Mouse (Mus musculus) forebrain, embryonic 14.5 days (tissue): ENCODE measurements at regions not wholly inside any gene's neighbourhood (a gene's known extent, or its start where the extent isn't known, plus 50 kb on each side); places are given as distances from the start of the nearest gene placed in this dataset.

Experiments
- ATAC-seq: fragments of 200-750 bp; cut with Nextera tagmentation; 2 replicates; pipeline ENCODE4 v1.8.0; 2017; ENCODE audit warnings: mild to moderate bottlenecking, moderate library complexity
- DNase-seq: peaks from one replicate; pipeline ENCODE4 v3.0.0-alpha.2; 2015; ENCODE audit warnings: low spot score
- H3K27ac ChIP-seq: fragments of 300-500 bp; sonication (generic); 2 replicates; pipeline ENCODE4 v1.5.1; 2014; ENCODE audit warnings: low read depth, mild to moderate bottlenecking, control low read depth, low read length, moderate library complexity
- H3K27me3 ChIP-seq: fragments of 300-500 bp; sonication (generic); replicated peaks from 2 replicates; pipeline ENCODE4 v1.6.1; 2014; ENCODE audit warnings: low read length, control low read depth, mixed read lengths; ENCODE audit not compliant: control insufficient read depth, insufficient read depth
- H3K36me3 ChIP-seq: fragments of 300-500 bp; sonication (generic); 2 replicates; pipeline ENCODE4 v1.6.1; 2014; ENCODE audit warnings: low read length, control low read depth; ENCODE audit not compliant: control insufficient read depth, insufficient read depth
- H3K4me1 ChIP-seq: fragments of 300-500 bp; sonication (generic); 2 replicates; pipeline ENCODE4 v1.6.1; 2014; ENCODE audit warnings: antibody characterized with exemption, low read length, control low read depth; ENCODE audit not compliant: control insufficient read depth, insufficient read depth
- H3K4me2 ChIP-seq: fragments of 300-500 bp; sonication (generic); 2 replicates; pipeline ENCODE4 v1.6.1; 2014; ENCODE audit warnings: mild to moderate bottlenecking, control low read depth, low read length
- H3K4me3 ChIP-seq: fragments of 300-500 bp; sonication (generic); 2 replicates; pipeline ENCODE4 v1.5.1; 2014; ENCODE audit warnings: low read depth, low read length, control low read depth
- H3K9ac ChIP-seq: fragments of 300-500 bp; sonication (generic); 2 replicates; pipeline ENCODE4 v1.6.1; 2014; ENCODE audit warnings: mild to moderate bottlenecking, low read length, control low read depth, moderate library complexity
- H3K9me3 ChIP-seq: fragments of 300-500 bp; sonication (generic); replicated peaks from 2 replicates; pipeline ENCODE4 v1.6.1; 2016; ENCODE audit warnings: low read length, control low read depth, mixed read lengths; ENCODE audit not compliant: control insufficient read depth
- WGBS: fragments of 180-500 bp; shearing (Covaris S2); extraction: QIAGEN DNeasy Blood & Tissue Kit; methylation state at CpG from one replicate; pipeline ENCODE4 v1.1.7; 2014; 5-methylcytosine and 5-hydroxymethylcytosine counted together

DNA sequence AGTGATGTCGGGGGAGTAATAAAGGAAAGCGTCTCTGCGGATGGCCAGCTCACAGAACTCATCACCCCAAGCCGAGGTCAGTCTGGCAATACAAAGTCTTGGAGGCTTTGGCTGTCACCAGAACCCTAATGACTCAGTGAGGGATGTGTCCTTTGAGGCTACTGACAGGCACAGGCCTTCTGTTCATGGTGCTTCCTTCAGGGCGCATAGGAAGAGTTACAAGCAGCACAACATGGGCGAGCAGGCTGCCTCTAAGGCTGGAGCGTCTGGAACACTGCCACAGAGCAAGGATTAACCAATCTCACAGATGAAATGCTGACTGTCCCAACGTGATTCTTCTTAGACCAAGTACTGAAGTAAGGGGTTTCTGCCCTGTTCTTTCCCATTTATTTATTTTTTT, 55.4 kb upstream of the Kdm7a start:
- peaks cover 3% of the 10 kb centered on the region; the same call in 1 of the 2 replicates for H3K4me1 ChIP-seq
- H3K4me3 ChIP-seq, result no peak overlapping the region
- 81% methylated on average over 8 of the region's 8 CpGs for WGBS
- H3K36me3 ChIP-seq, result no peaks in the 10 kb centered on the region
- no peak for DNase-seq
- H3K27me3 ChIP-seq, result no peaks in the 10 kb centered on the region
- ATAC-seq, result no peak
- H3K4me2 ChIP-seq, result no peak overlapping the region
- no peaks in the 10 kb centered on the region for H3K9me3 ChIP-seq
- no peak overlapping the region for H3K27ac ChIP-seq
- H3K9ac ChIP-seq, result no peak overlapping the region

DNA sequence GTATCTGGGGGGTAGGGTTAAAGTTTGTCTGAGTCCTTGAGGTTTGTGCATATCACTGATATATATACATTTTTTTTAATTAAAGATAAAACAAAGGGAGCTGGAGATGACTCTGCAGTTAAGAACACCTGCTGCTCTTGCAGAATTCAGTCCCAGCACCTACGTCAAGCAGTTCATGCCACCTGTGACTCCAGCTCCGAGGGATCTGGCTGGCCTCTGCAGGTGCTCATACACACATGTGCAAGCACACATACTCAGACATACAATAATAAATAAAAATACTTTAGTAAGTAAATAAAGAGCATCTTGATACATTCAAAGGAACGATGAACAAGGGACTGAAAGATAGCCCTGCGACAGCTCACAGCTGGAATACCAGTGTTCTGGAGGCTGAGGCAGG, 53.9 kb upstream of the Kdm7a start:
- no peak overlapping the region for H3K27ac ChIP-seq
- H3K36me3 ChIP-seq, result no peaks in the 10 kb centered on the region
- peaks cover 12% of the 10 kb centered on the region for H3K4me1 ChIP-seq
- ATAC-seq (no peak), DNase-seq (no peak)
- no peaks in the 10 kb centered on the region for H3K9me3 ChIP-seq
- H3K4me3 ChIP-seq, result no peak overlapping the region
- 98% methylated on average over 4 of the region's 4 CpGs for WGBS
- no peak overlapping the region for H3K9ac ChIP-seq
- no peaks in the 10 kb centered on the region for H3K27me3 ChIP-seq
- no peak overlapping the region for H3K4me2 ChIP-seq

GRCm38 (mm10) chr6:39259129-39259528, 52.5 kb upstream of the Kdm7a start:
- WGBS, result 90% methylated on average over 1 of the region's 1 CpGs

GRCm38 (mm10) chr6:39258656-39259055, 52.1 kb upstream of the Kdm7a start:
- Histone ChIP-seq H3K36me3 (no peaks in the 10 kb centered on the region), H3K9me3 (no peaks in the 10 kb centered on the region), H3K4me3 (no peak overlapping the region), H3K9ac (no peak overlapping the region), H3K27me3 (no peaks in the 10 kb centered on the region), H3K27ac (no peak overlapping the region), H3K4me2 (no peak overlapping the region), H3K4me1 (peaks cover 12% of the 10 kb centered on the region)
- 82% methylated on average over 4 of the region's 4 CpGs for WGBS
- DNase-seq (no peak), ATAC-seq (no peak)

More at GRCm38 (mm10) chr6:39259129-39259528, 52.5 kb upstream of the Kdm7a start:
- peaks cover 12% of the 10 kb centered on the region for H3K4me1 ChIP-seq
- H3K4me3 ChIP-seq, result no peak overlapping the region
- H3K9ac ChIP-seq, result no peak overlapping the region
- no peak for ATAC-seq
- no peak for DNase-seq
- H3K36me3 ChIP-seq, result no peaks in the 10 kb centered on the region
- no peak overlapping the region for H3K27ac ChIP-seq
- no peaks in the 10 kb centered on the region for H3K9me3 ChIP-seq
- no peak overlapping the region for H3K4me2 ChIP-seq
- H3K27me3 ChIP-seq, result no peaks in the 10 kb centered on the region

DNA sequence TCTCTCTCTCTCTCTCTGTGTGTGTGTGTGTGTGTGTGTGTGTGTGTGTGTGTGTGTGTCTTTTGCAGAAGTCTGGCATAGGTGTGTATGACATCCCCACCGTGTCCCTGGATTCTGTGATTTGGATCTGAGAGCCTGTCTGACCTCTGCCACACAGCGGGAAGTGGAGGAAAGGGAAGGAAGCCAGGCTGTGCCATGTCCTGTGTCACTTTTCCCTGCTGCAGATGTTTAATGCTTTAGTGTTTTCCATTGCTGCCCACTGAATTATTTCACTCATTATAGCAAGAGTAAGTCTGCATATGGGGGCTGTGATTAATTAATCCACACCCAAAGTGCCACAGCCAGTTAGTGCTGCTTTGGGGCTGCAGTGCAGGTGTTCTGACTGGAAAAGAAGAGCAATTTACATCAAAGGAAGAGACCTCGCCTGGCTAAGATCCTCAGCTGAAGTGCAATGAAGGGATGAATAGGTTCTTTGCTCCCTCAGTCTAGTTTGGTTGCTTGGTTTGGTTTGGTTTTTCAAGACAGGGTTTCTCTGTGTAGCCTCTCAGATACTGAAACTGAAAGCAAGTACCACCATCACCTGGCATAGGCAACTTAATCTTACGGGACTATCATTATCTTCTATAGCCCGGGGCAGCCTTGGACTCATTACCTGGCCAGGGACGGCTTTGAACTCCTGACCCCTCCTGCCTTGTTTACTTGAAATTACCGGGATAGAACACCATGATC, 51.2 kb upstream of the Kdm7a start:
- Histone ChIP-seq H3K4me3 (peak overlapping the region; percentile 40; the same call in 1 of the 2 replicates), H3K27ac (0 out of 2 replicates have a peak overlapping the region, but pooled peaks have one; percentile 64), H3K9ac (peak overlapping the region; percentile 62; the same call in 1 of the 2 replicates), H3K36me3 (no peaks in the 10 kb centered on the region), H3K4me1 (peaks cover 12% of the 10 kb centered on the region), H3K27me3 (no peaks in the 10 kb centered on the region), H3K4me2 (peak overlapping the region; percentile 78), H3K9me3 (no peaks in the 10 kb centered on the region)
- DNase-seq, result no peak
- 52% methylated on average over 7 of the region's 7 CpGs for WGBS
- no peak for ATAC-seq

- Histone ChIP-seq H3K27ac (peak overlapping the region; percentile 64; the same call in 1 of the 2 replicates), H3K4me1 (peaks cover 12% of the 10 kb centered on the region), H3K36me3 (no peaks in the 10 kb centered on the region), H3K4me3 (peak overlapping the region; percentile 40), H3K9ac (peak overlapping the region; percentile 62), H3K4me2 (peak overlapping the region; percentile 78), H3K27me3 (no peaks in the 10 kb centered on the region), H3K9me3 (no peaks in the 10 kb centered on the region)
- under 1% methylated on average over 18 of the region's 18 CpGs for WGBS
- ATAC-seq, result peak; percentile 60
- peak; percentile 59 for DNase-seq
These were observed 50.6 kb upstream of the Kdm7a start for GRCm38 (mm10) chr6:39257111-39257571.

GRCm38 (mm10) chr6:39256304-39257103, 49.9 kb upstream of the Kdm7a start:
- Histone ChIP-seq H3K4me1 (peaks cover 12% of the 10 kb centered on the region), H3K4me3 (peak overlapping the region; percentile 40), H3K27ac (peak overlapping the region; percentile 64; the same call in 1 of the 2 replicates), H3K36me3 (no peaks in the 10 kb centered on the region), H3K9me3 (no peaks in the 10 kb centered on the region), H3K27me3 (no peaks in the 10 kb centered on the region), H3K4me2 (peak overlapping the region; percentile 78), H3K9ac (peak overlapping the region; percentile 62)
- ATAC-seq (peak; percentile 92), DNase-seq (peak; percentile 88)
- 3% methylated on average over 47 of the region's 48 CpGs for WGBS
